Mouse (Mus musculus) hindbrain, embryonic 15.5 days (tissue): ENCODE measurements at regions not wholly inside any gene's neighbourhood (a gene's known extent, or its start where the extent isn't known, plus 50 kb on each side); places are given as distances from the start of the nearest gene placed in this dataset.
A peak's percentile ranks its signal among the peaks of the same experiment; 100 is the strongest.

Source experiments
- ATAC-seq: fragments of 200-750 bp; cut with Nextera tagmentation; 2 replicates; pipeline ENCODE4 v1.8.0; 2017; ENCODE audit warnings: low read depth, moderate number of reproducible peaks, moderate TSS enrichment; ENCODE audit not compliant: low FRiP score
- H3K27ac ChIP-seq: fragments of 300-500 bp; sonication (generic); replicated peaks from 2 replicates; pipeline ENCODE4 v1.5.1; 2015; ENCODE audit warnings: mild to moderate bottlenecking, inconsistent platforms
- H3K27me3 ChIP-seq: fragments of 300-500 bp; sonication (generic); 2 replicates; pipeline ENCODE4 v1.6.1; 2015; ENCODE audit warnings: control low read depth, inconsistent platforms
- H3K36me3 ChIP-seq: fragments of 300-500 bp; sonication (generic); 2 replicates; pipeline ENCODE4 v1.6.1; 2015; ENCODE audit warnings: control low read depth, inconsistent platforms
- H3K4me1 ChIP-seq: fragments of 300-500 bp; sonication (generic); replicated peaks from 2 replicates; pipeline ENCODE4 v1.6.1; 2015; ENCODE audit warnings: control low read depth, inconsistent platforms
- H3K4me2 ChIP-seq: fragments of 300-500 bp; sonication (generic); 2 replicates; pipeline ENCODE4 v1.6.1; 2015; ENCODE audit warnings: moderate library complexity, mild to moderate bottlenecking, inconsistent platforms
- H3K4me3 ChIP-seq: fragments of 300-500 bp; sonication (generic); 2 replicates; pipeline ENCODE4 v1.5.1; 2015; ENCODE audit warnings: mild to moderate bottlenecking, inconsistent platforms
- H3K9ac ChIP-seq: fragments of 300-500 bp; sonication (generic); 2 replicates; pipeline ENCODE4 v1.6.1; 2015; ENCODE audit warnings: inconsistent platforms
- H3K9me3 ChIP-seq: fragments of 300-500 bp; sonication (generic); 2 replicates; pipeline ENCODE4 v1.6.1; 2016; ENCODE audit warnings: control low read depth, inconsistent platforms
- WGBS: fragments of 180-500 bp; shearing (Covaris S2); methylation state at CpG from one replicate; pipeline ENCODE4 v1.1.7; 2015; 5-methylcytosine and 5-hydroxymethylcytosine counted together
- microRNA counts: library from miRNA; unstranded; fragments of <30 nt; microRNA quantifications from one replicate; lab custom pipeline; 2016
- microRNA-seq: library from miRNA; unstranded; fragments of <30 nt; microRNA quantifications from one replicate; pipeline ENCODE4, GENCODE M21; 2016

DNA sequence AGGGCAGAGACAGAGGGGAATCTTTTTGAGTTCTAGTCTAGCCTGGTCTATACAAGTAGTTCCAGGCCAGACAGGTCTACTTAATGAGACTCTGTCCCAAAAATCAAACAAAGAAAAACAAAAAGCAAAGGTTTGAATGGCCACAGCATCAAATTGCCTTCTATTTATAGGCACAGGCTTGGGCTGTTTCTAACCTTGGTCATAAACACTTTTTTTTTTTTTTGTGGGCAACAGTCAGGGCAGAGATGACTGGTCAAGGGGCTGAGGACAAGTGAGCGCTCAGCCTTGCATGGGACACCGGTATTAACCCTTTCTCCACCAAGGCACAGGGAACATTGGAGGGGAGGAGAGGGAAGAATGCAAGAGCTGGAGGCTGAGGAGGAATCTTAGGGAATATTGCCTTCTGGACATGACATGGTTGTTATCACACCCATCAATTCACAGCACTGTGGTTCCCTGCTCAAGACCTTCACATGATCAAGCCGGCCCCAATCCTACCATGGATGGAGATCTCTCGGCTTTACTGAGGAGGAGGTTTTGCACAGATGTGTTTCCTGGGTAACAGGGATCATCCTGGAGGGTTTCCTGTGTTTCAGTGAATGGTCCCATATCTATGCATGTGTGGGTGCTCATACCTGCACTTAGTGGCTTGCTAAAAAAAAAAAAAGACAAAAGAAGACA, 59.8 kb upstream of the Ubash3b start:
- Histone ChIP-seq H3K4me1 (no peaks in the 10 kb centered on the region), H3K36me3 (no peaks in the 10 kb centered on the region), H3K9me3 (no peaks in the 10 kb centered on the region), H3K27me3 (no peaks in the 10 kb centered on the region), H3K9ac (no peak overlapping the region), H3K4me2 (no peak overlapping the region), H3K4me3 (no peak overlapping the region), H3K27ac (no peak overlapping the region)
- 86% methylated on average over 4 of the region's 4 CpGs for WGBS
- no peak for ATAC-seq

DNA sequence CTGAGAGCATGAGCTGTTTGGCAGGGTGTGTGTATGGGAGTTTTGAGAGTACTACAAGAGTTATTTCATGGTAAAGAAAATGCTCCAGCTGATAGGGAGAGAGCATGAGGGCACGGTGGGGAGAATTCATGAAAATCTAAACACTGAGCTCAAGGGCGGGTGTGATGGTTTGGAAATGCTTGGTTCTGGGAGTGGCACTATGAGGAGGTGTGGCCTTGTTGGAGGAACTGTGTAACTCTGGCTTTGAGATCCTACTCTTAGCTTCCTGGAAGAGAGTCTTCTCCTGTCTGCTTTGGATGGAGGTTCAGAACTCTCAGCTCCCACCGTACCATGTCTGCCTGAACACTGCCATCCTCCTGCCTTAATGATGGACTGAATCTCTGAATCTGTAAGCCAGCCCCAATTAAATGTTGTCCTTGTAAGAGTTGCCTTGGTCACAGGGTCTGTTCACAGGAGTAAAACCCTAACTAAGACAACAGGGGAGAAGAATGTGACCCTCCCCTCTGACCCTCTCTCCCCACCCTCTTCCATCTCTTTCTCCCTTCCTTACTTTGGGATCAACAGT, 58.7 kb upstream of the Ubash3b start:
- 97% methylated on average over 3 of the region's 3 CpGs for WGBS
- Histone ChIP-seq H3K27ac (no peak overlapping the region), H3K4me3 (no peak overlapping the region), H3K36me3 (no peaks in the 10 kb centered on the region), H3K4me1 (no peaks in the 10 kb centered on the region), H3K27me3 (no peaks in the 10 kb centered on the region), H3K9ac (no peak overlapping the region), H3K4me2 (no peak overlapping the region), H3K9me3 (no peaks in the 10 kb centered on the region)
- no peak for ATAC-seq

DNA sequence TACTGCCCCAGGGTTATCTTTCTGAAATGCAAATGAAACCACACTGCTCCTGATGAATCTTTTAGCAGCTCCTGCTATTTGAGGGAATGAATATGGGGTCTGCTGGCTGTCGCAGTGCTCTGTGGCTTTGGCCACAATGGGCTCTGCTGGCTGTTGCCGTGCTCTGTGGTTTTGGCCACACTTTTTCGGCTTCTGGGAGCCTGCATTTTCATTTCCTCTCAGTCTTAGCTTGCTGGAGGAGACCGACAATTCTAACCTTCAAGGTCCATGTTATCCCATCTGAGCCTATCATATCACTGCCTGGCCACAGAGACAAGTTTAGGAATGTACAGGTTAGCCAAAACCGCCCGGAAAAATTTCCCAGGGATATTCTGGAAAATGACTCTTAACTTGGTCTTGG, 57.2 kb upstream of the Ubash3b start:
- Histone ChIP-seq H3K4me3 (no peak overlapping the region), H3K9ac (no peak overlapping the region), H3K27ac (0 out of 2 replicates have a peak overlapping the region, but pooled peaks have one; percentile 2), H3K27me3 (no peaks in the 10 kb centered on the region), H3K4me2 (no peak overlapping the region), H3K4me1 (no peaks in the 10 kb centered on the region), H3K9me3 (no peaks in the 10 kb centered on the region), H3K36me3 (no peaks in the 10 kb centered on the region)
- ATAC-seq: no peak
- 82% methylated on average over 6 of the region's 6 CpGs for WGBS

GRCm38 (mm10) chr9:41216248-41216647, 54.8 kb upstream of the Ubash3b start:
- no peaks in the 10 kb centered on the region for H3K36me3 ChIP-seq
- no peak overlapping the region for H3K4me2 ChIP-seq
- WGBS: 40% methylated on average over 3 of the region's 3 CpGs
- no peak overlapping the region for H3K4me3 ChIP-seq
- no peak for ATAC-seq
- no peaks in the 10 kb centered on the region for H3K9me3 ChIP-seq
- no peak overlapping the region for H3K9ac ChIP-seq
- peaks cover 21% of the 10 kb centered on the region for H3K4me1 ChIP-seq
- no peaks in the 10 kb centered on the region for H3K27me3 ChIP-seq
- H3K27ac ChIP-seq: no peak overlapping the region

DNA sequence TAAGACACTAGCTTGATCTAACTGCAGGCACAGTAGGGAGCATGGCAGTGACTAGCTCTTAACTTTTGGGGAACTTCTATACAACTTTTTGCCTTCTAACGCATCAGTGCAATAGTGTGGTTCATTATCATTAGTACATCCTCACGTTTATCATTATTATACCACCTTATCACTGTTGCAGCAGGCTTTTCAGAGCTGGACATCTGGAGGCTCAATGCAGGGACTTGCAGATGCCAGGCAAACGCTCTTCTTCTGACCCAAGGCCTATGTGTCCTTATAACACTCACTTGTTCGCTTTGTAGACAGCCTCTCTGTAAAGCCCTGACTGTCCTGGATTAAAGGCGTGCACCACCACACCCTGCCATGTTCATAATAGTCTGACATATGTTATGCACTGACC, 53.5 kb upstream of the Ubash3b start:
- WGBS: 89% methylated on average over 5 of the region's 5 CpGs
- H3K9me3 ChIP-seq: no peaks in the 10 kb centered on the region
- peaks cover 21% of the 10 kb centered on the region for H3K4me1 ChIP-seq
- H3K27ac ChIP-seq: no peak overlapping the region
- no peak overlapping the region for H3K4me3 ChIP-seq
- no peak for ATAC-seq
- no peak overlapping the region for H3K9ac ChIP-seq
- H3K4me2 ChIP-seq: no peak overlapping the region
- no peaks in the 10 kb centered on the region for H3K27me3 ChIP-seq
- H3K36me3 ChIP-seq: no peaks in the 10 kb centered on the region

GRCm38 (mm10) chr9:41212943-41213529, 51.5 kb upstream of the Ubash3b start:
- H3K4me3 ChIP-seq: no peak overlapping the region
- H3K9ac ChIP-seq: peak overlapping the region; percentile 26; the same call in 1 of the 2 replicates
- peak overlapping the region; percentile 42 for H3K4me2 ChIP-seq
- no peaks in the 10 kb centered on the region for H3K27me3 ChIP-seq
- WGBS: 35% methylated on average over 14 of the region's 14 CpGs
- H3K36me3 ChIP-seq: no peaks in the 10 kb centered on the region
- no peak for ATAC-seq
- H3K9me3 ChIP-seq: no peaks in the 10 kb centered on the region
- peak overlapping the region; percentile 67 for H3K27ac ChIP-seq
- H3K4me1 ChIP-seq: peaks cover 21% of the 10 kb centered on the region

DNA sequence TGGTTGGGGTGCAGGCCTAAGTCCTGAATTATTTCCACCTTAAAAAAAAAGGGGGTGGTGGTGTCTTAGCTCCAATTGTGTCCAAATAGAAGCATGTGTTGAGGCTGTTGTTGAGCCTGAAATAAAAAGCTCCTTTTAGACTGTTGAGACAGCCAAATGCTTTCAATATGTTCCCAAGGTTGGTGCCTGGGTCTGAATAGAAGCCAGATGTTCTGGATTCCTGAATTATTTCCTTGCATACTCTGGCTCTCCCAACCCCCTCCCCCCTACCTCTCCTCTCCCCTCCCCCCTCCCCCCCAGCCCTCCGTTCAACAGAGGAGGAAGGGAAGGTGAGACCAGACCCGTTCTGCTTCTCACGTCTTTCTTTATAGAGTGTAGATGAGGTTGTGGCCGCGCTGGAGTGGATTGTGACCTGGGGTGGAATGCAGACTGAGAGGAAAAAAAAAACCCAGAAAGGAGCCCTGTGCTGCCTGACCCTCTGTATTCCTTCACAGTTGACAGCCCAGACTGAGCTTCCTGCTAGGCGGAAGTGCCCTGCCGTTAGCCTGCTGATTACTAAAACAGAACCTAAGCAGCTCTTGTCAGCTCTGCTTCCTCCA, 50.9 kb upstream of the Ubash3b start:
- no peak overlapping the region for H3K4me3 ChIP-seq
- H3K36me3 ChIP-seq: no peaks in the 10 kb centered on the region
- 3% methylated on average over 7 of the region's 7 CpGs for WGBS
- H3K9me3 ChIP-seq: no peaks in the 10 kb centered on the region
- peak overlapping the region; percentile 26; the same call in 1 of the 2 replicates for H3K9ac ChIP-seq
- H3K27me3 ChIP-seq: no peaks in the 10 kb centered on the region
- H3K4me1 ChIP-seq: peaks cover 21% of the 10 kb centered on the region
- peak overlapping the region; percentile 67 for H3K27ac ChIP-seq
- ATAC-seq: no peak
- H3K4me2 ChIP-seq: peak overlapping the region; percentile 42

DNA sequence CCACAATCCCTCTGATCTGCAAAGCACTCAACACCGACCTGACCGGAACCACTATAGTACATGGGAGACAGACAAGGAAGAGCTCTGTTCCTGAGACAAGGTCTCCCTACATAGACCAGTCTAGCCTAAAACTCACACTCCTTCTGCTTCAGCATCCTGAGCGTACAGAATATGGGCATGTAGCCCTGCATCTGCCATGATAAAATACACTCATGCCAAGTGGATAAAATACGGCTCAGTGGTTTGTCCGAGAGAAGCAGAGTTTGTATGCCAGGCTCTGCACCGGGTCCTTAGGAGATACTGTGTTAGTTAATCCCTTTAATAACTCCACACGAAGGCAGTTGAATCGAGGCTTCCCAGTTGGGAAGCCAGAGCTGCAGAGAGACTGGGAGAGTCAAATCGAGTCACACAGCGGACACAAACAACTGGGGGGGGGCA, 50.4 kb upstream of the Ubash3b start:
- Histone ChIP-seq H3K27me3 (no peaks in the 10 kb centered on the region), H3K4me2 (peak overlapping the region; percentile 42; the same call in 1 of the 2 replicates), H3K27ac (peak overlapping the region; percentile 67), H3K9me3 (no peaks in the 10 kb centered on the region), H3K4me1 (peaks cover 21% of the 10 kb centered on the region), H3K4me3 (no peak overlapping the region), H3K9ac (no peak overlapping the region), H3K36me3 (no peaks in the 10 kb centered on the region)
- 44% methylated on average over 10 of the region's 10 CpGs for WGBS
- ATAC-seq: no peak

MicroRNAs in the stretch of these regions (microRNA counts, 519-probe panel; counts per million panel counts)
- microRNA mmu-miR-100 (lab: Ali Mortazavi, UCI) (4,655 counts per million, percentile 93 among the panel's probes with 10 or more counts), microRNA mmu-miR-125b-3p (lab: Ali Mortazavi, UCI) (3,606 counts per million, percentile 74 among the panel's probes with 10 or more counts)

Small RNA genes in the stretch of these regions (microRNA-seq; reads per million reads assigned to microRNA genes)
- 39,517 reads per million, percentile 99 among the genes with 10 or more reads in this experiment for gene Mir100
- 1,892 reads per million, percentile 82 among the genes with 10 or more reads in this experiment for gene Mir125b-1
- gene Mirlet7a-2: 339 reads per million, percentile 67 among the genes with 10 or more reads in this experiment
